Mouse (Mus musculus) liver, postnatal 0 days (tissue): ENCODE measurements around the gene C1qtnf3.

Experiments used
- CTCF ChIP-seq: sonication (generic); IDR thresholded peaks from 2 replicates; pipeline ENCODE4 v1.5.1; 2016; ENCODE audit warnings: antibody characterized with exemption, low read depth
- EP300 ChIP-seq: IDR thresholded peaks from 2 replicates; pipeline ENCODE4 v1.6.1; 2016; ENCODE audit warnings: antibody characterized with exemption, low read depth, mild to moderate bottlenecking

GRCm38 (mm10) chr15:11010976-11011548 lies 58.9 kb downstream of the C1qtnf3 start:
- TF ChIP-seq CTCF (no peak), EP300 (no peak)
